Mouse (Mus musculus) Muller cell, postnatal 12 days (primary cell): ENCODE measurements at regions not wholly inside any gene's neighbourhood (a gene's known extent, or its start where the extent isn't known, plus 50 kb on each side); places are given as distances from the start of the nearest gene placed in this dataset.

Source experiments
- DNase-seq: peaks from one replicate; pipeline ENCODE4 v3.0.0-alpha.2; 2015; ENCODE audit errors: inconsistent ontology term

DNA sequence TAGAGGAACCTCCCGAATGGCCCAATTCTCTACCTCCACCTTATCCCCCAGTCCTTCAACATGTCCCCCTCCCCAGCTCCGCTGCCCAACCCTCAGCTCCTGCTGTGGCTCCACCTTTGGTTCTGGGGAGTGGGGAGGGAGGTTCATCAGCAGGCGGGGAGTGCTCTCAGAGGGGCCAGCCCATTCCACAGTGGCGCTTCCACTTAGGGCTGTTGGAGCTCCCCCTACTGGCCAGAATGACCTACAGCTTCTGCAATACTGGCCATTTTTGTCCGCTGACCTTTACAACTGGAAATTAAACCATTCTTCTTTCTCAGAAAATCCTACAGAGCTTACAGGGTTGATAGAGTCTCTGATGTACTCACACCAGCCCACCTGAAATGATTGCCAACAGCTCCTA, 508.0 kb upstream of the Klhl4 start:
- DNase-seq = no peak

DNA sequence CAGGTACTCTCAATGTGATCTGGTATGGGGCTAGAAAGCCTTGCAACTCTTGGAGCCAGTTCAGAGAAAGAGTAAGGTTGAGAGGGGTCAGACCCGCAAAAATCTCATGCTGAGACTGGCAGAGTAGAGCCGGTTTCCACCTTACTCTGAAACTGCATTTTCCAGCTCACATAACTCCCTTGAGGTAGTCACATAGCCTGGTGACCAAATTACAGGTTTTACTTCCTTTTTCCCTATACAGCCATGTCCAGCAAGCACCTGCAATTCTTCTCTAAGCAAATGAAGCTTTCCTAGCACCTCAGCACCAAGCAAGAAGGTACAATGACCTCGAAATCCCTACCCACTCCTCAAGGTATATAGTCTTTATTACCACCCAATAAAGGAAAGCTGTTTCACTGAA, 481.0 kb upstream of the Klhl4 start:
- no peak for DNase-seq

DNA sequence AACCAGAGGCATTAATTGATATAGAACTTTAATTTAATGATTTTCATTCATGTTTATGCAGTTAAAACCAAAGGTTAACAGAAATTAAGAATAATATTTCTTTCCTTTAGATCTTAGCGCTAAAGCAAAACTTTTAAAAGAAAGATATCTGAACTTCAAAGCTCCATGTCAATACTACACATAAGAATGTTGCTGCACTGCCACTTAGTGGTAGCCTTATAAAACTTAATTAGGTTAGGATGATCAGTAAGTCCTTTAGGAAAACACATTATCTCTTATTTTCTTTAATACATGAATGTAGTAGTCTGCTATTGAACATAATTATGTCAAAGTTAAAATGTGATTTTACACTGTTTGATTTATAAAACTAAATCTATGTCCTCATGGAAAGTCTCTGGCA, 432.9 kb upstream of the Klhl4 start:
- DNase-seq = peak; percentile 0
